Mouse (Mus musculus): ENCODE measurements around the gene Pfdn6. TPM values are rescaled to one million over a fixed set of nuclear protein-coding genes. Genes with fewer than 3 reads are reported as not detected.

Gene Pfdn6
- polyA plus RNA-seq, 1 experiment: 19.4 TPM

DNA sequence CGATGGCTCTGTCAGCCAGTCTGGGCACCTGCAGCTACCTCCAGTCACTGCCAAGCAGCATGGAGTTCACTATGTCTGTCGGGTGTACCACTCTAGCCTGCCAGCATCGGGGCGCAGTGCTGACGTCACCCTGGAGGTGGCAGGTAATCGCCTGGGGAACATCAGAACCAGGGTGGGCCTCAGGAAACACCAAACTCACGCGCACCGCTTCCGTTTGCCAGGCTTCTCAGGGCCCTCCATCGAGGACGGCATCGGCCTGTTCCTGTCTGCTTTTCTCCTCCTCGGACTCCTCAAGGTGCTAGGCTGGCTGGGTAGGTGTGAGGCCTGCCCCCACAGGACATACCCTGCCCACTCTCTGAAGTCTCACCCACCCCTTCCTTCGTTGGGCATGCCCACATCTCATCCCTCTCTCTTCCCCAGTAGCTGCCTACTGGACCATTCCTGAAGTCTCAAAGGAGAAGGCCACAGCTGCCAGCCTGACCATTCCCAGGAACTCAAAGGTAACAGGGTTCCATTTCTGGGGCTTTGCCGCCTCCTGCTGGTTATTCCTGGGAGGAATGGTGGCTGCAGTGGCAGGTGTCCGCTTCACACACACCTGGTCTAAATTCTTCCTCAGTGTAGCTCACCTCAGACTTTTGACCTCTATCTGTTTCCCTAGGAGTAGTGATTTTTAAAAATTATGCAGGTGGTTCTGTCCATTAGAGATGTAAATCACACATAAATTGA is 13.8 kb downstream of the Pfdn6 start:
- Histone ChIP-seq H3K27me3 (ENCODE audit: control insufficient read depth, insufficient read depth, low read length) (no peaks in the 10 kb centered on the region), H3K36me3 (ENCODE audit: control insufficient read depth, insufficient read depth, low read length) (peaks cover 40% of the 10 kb centered on the region), H3K27ac (ENCODE audit: insufficient read depth, low read depth, low read length) (no peak overlapping the region), H3K4me3 (ENCODE audit: low read depth, low read length) (no peak overlapping the region), H3K4me1 (ENCODE audit: control insufficient read depth, insufficient read depth, insufficient read length, low read length) (peaks cover 2% of the 10 kb centered on the region)
- no peak for TF ChIP-seq POLR2A (IDR thresholded peaks at IDR 0.05; ENCODE audit: low read depth, low read length)
- peak; percentile 56; the same call in 1 of the 2 replicates for TF ChIP-seq CTCF (IDR thresholded peaks at IDR 0.05; ENCODE audit: extremely low read depth, insufficient read length, insufficient replicate concordance, low read depth, low read length)
- 81% methylated on average over 17 of the region's 17 CpGs for WGBS

GRCm38 (mm10) chr17:33925406-33926116 is 14.6 kb downstream of the Pfdn6 start:
- no peak for TF ChIP-seq POLR2A (IDR thresholded peaks at IDR 0.05; ENCODE audit: low read depth, low read length)
- no peak for TF ChIP-seq CTCF (IDR thresholded peaks at IDR 0.05; ENCODE audit: extremely low read depth, insufficient read length, insufficient replicate concordance, low read depth, low read length)
- Histone ChIP-seq H3K27ac (ENCODE audit: insufficient read depth, low read depth, low read length) (no peak overlapping the region), H3K36me3 (ENCODE audit: control insufficient read depth, insufficient read depth, low read length) (peaks cover 45% of the 10 kb centered on the region), H3K4me3 (ENCODE audit: low read depth, low read length) (no peak overlapping the region), H3K4me1 (ENCODE audit: control insufficient read depth, insufficient read depth, insufficient read length, low read length) (peaks cover 6% of the 10 kb centered on the region), H3K27me3 (ENCODE audit: control insufficient read depth, insufficient read depth, low read length) (no peaks in the 10 kb centered on the region)
- 90% methylated on average over 21 of the region's 21 CpGs for WGBS

DNA sequence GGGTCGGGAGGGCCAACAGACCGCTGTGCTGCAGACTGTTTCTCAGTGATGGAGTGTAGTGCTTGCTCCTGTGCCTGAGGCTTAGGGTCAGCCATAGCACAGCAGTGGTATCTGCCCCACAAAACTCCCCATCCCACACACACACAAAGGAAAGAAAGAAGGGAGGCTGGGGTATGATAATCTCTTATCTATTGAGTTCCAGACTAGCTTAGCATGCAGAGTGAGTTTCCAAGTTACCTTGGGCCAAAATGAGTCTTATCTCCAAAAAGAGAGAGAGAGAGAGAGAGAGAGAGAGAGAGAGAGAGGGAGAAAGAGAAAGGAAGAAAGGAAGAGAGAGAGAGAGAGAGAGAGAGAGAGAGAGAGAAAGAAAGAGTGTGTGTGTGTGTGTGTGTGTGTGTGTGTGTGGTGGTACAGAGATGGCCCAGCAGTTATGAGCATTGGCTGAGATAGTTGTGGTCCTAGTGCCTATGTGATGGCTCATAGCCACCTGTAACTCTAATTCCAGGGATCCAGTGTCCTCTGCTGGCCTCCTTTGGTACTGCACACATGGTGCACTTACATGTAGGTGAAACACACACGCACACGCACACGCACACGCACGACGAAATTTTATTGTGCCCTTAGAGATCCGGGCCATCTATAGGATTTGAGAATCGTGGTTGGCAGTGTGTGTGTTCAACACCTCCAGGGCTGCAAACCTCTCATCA is 15.4 kb downstream of the Pfdn6 start:
- Histone ChIP-seq H3K27ac (ENCODE audit: insufficient read depth, low read depth, low read length) (no peak overlapping the region), H3K27me3 (ENCODE audit: control insufficient read depth, insufficient read depth, low read length) (no peaks in the 10 kb centered on the region), H3K36me3 (ENCODE audit: control insufficient read depth, insufficient read depth, low read length) (peaks cover 45% of the 10 kb centered on the region), H3K4me1 (ENCODE audit: control insufficient read depth, insufficient read depth, insufficient read length, low read length) (peaks cover 6% of the 10 kb centered on the region), H3K4me3 (ENCODE audit: low read depth, low read length) (no peak overlapping the region)
- WGBS: 90% methylated on average over 10 of the region's 10 CpGs
- TF ChIP-seq CTCF (IDR thresholded peaks at IDR 0.05; ENCODE audit: extremely low read depth, insufficient read length, insufficient replicate concordance, low read depth, low read length): peak; percentile 38; the same call in 1 of the 2 replicates
- TF ChIP-seq POLR2A (IDR thresholded peaks at IDR 0.05; ENCODE audit: low read depth, low read length): no peak

GRCm38 (mm10) chr17:33921361-33921760 is 18.8 kb downstream of the Pfdn6 start:
- H3K36me3 ChIP-seq (ENCODE audit: control insufficient read depth, insufficient read depth, low read length): peaks cover 32% of the 10 kb centered on the region
- H3K4me1 ChIP-seq (ENCODE audit: control insufficient read depth, insufficient read depth, insufficient read length, low read length): peaks cover 23% of the 10 kb centered on the region
- no peak overlapping the region for H3K27ac ChIP-seq (ENCODE audit: insufficient read depth, low read depth, low read length)
- WGBS: 83% methylated on average over 7 of the region's 7 CpGs
- no peaks in the 10 kb centered on the region for H3K27me3 ChIP-seq (ENCODE audit: control insufficient read depth, insufficient read depth, low read length)
- H3K4me3 ChIP-seq (ENCODE audit: low read depth, low read length): peak overlapping the region; percentile 82; the same call in 1 of the 2 replicates
- TF ChIP-seq CTCF (IDR thresholded peaks at IDR 0.05; ENCODE audit: extremely low read depth, insufficient read length, insufficient replicate concordance, low read depth, low read length): no peak
- TF ChIP-seq POLR2A (IDR thresholded peaks at IDR 0.05; ENCODE audit: low read depth, low read length): no peak

DNA sequence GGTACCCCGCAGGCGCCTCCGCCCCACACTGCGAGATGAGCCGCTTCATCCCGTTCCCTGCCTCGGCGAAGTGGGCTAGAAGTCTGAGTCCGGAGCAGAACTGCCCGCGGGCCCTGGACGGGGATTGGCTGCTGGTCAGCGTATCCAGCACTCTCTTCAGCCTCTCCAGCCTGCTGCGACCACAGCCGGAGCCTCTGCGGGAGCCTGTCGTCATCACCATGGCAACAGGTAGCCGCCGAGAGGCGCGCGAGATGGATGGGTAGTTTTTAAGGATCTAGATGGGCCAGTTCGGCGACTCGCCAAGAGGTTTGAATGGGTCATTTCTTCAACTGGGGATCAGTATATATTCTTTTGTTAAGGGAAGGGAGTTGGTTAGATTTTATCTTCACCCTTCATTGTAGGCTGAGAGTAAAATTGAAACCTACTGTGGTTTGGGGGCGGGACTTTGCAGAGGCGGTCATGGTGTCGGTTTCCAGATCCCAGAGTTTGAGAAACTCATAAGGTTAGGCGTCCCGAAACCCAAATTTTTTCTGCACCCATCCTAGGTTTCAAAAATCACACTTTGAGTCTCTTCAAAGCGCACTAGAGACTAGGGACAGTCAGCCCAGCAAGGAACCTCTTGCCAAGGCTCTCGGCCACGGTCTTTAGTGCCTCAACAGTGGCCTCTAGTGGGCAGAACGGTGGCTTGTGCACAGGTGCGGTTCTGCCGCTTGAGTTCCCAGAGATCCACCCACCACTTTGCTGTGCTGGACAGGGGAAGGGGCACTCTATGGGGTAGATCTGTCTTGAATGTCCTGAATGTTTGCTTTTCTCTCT is 19.7 kb downstream of the Pfdn6 start:
- TF ChIP-seq CTCF (IDR thresholded peaks at IDR 0.05; ENCODE audit: extremely low read depth, insufficient read length, insufficient replicate concordance, low read depth, low read length) (peak; percentile 83; the same call in 1 of the 2 replicates), POLR2A (IDR thresholded peaks at IDR 0.05; ENCODE audit: low read depth, low read length) (0 out of 2 replicates have a peak, but pooled peaks have one; percentile 29)
- H3K27me3 ChIP-seq (ENCODE audit: control insufficient read depth, insufficient read depth, low read length): no peaks in the 10 kb centered on the region
- peaks cover 23% of the 10 kb centered on the region for H3K4me1 ChIP-seq (ENCODE audit: control insufficient read depth, insufficient read depth, insufficient read length, low read length)
- peak overlapping the region; percentile 95 for H3K27ac ChIP-seq (ENCODE audit: insufficient read depth, low read depth, low read length)
- WGBS: under 1% methylated on average over 36 of the region's 36 CpGs
- peak overlapping the region; percentile 82 for H3K4me3 ChIP-seq (ENCODE audit: low read depth, low read length)
- peaks cover 24% of the 10 kb centered on the region for H3K36me3 ChIP-seq (ENCODE audit: control insufficient read depth, insufficient read depth, low read length)

Data from small intestine, adult 2 months (tissue).